Mouse (Mus musculus) CD4-positive naive resting alpha-beta T cell, adult 57 days (primary cell): ENCODE data around the gene Smyd5. TPM values are rescaled to one million over a fixed set of nuclear protein-coding genes. Genes with fewer than 3 reads are reported as not detected.

Experiments
- total RNA-seq: library from RNA; stranded (reverse); gene quantifications from one replicate; pipeline ENCODE4 v1.2.4, GENCODE M21; 2023

Smyd5 gene
- 34.2 TPM for total RNA-seq

GRCm38 (mm10) chr6:85431842-85432431 is at the start of gene Smyd5:
TSS of gene Smyd5 (plus strand) at chr6:85431989.

GRCm38 (mm10) chr6:85423836-85424379 is 7.9 kb upstream of the Smyd5 start, which contains the start of gene Noto:
TSS of gene Noto (plus strand) at chr6:85423886.

GRCm38 (mm10) chr6:85450697-85451663 is 19.2 kb downstream of the Smyd5 start, which contains the start of gene Cct7:
TSS of gene Cct7 (plus strand) at chr6:85451514.

GRCm38 (mm10) chr6:85451664-85452410 is 20.0 kb downstream of the Smyd5 start, which contains the start of gene Pradc1:
TSS of gene Pradc1 (minus strand) at chr6:85451970.

Other genes starting within 250 kb of the Smyd5 start
- not detected for gene Emx1, start 244.6 kb upstream of the Smyd5 start, total RNA-seq
- gene Sfxn5, start 98.6 kb upstream of the Smyd5 start, total RNA-seq = 3.9 TPM
- gene Rab11fip5, start 57.4 kb upstream of the Smyd5 start, total RNA-seq = 1.8 TPM
- not detected for gene Noto, start 8.1 kb upstream of the Smyd5 start, total RNA-seq
- gene Cct7, start 19.5 kb downstream of the Smyd5 start, total RNA-seq = 168 TPM
- 17.9 TPM for gene Pradc1, start 20.0 kb downstream of the Smyd5 start, total RNA-seq
- gene Fbxo41, start 71.0 kb downstream of the Smyd5 start, total RNA-seq = 0.12 TPM
- gene Egr4, start 81.6 kb downstream of the Smyd5 start, total RNA-seq = 0.27 TPM
- gene Alms1, start 155.5 kb downstream of the Smyd5 start, total RNA-seq = 3.5 TPM